Mouse (Mus musculus) intestine, postnatal 0 days (tissue): ENCODE results near the gene Top2a. TPM values are rescaled to one million over a fixed set of nuclear protein-coding genes. Genes with fewer than 3 reads are reported as not detected.

Source experiments
- ATAC-seq: fragments of 200-750 bp; cut with Nextera tagmentation; 2 replicates; pipeline ENCODE4 v1.8.0; 2017; ENCODE audit warnings: mild to moderate bottlenecking, moderate TSS enrichment, moderate library complexity
- H3K27ac ChIP-seq: fragments of 300-500 bp; sonication (generic); 2 replicates; pipeline ENCODE4 v1.5.1; 2014; ENCODE audit warnings: mild to moderate bottlenecking, low read depth, low read length, moderate library complexity
- H3K27me3 ChIP-seq: fragments of 300-500 bp; sonication (generic); replicated peaks from 2 replicates; pipeline ENCODE4 v1.6.1; 2014; ENCODE audit warnings: low read length, mixed read lengths; ENCODE audit not compliant: control insufficient read depth, insufficient read depth
- H3K36me3 ChIP-seq: fragments of 300-500 bp; sonication (generic); 2 replicates; pipeline ENCODE4 v1.6.1; 2014; ENCODE audit warnings: mild to moderate bottlenecking, moderate library complexity; ENCODE audit not compliant: control insufficient read depth, insufficient read depth
- H3K4me1 ChIP-seq: fragments of 300-500 bp; sonication (generic); replicated peaks from 2 replicates; pipeline ENCODE4 v1.6.1; 2014; ENCODE audit warnings: antibody characterized with exemption, low read length, mixed read lengths; ENCODE audit not compliant: control insufficient read depth, insufficient read depth
- H3K4me2 ChIP-seq: fragments of 300-500 bp; sonication (generic); replicated peaks from 2 replicates; pipeline ENCODE4 v1.6.1; 2014; ENCODE audit warnings: low read depth, mild to moderate bottlenecking, moderate library complexity
- H3K4me3 ChIP-seq: fragments of 300-500 bp; sonication (generic); 2 replicates; pipeline ENCODE4 v1.5.1; 2014; ENCODE audit warnings: low read depth, low read length
- H3K9ac ChIP-seq: fragments of 300-500 bp; sonication (generic); 2 replicates; pipeline ENCODE4 v1.6.1; 2014; ENCODE audit warnings: mild to moderate bottlenecking, low read depth, low read length
- H3K9me3 ChIP-seq: fragments of 300-500 bp; sonication (generic); 2 replicates; pipeline ENCODE4 v1.6.1; 2016; ENCODE audit warnings: mixed run types; ENCODE audit not compliant: control insufficient read depth
- CTCF ChIP-seq: sonication (generic); IDR thresholded peaks from 2 replicates; pipeline ENCODE4 v1.5.1; 2016; ENCODE audit warnings: low read depth, mild to moderate bottlenecking, control low read depth, antibody characterized with exemption, moderate library complexity
- WGBS: fragments of 180-500 bp; shearing (Covaris S2); extraction: QIAGEN DNeasy Blood & Tissue Kit; methylation state at CpG from one replicate; pipeline ENCODE4 v1.1.7; 2014; 5-methylcytosine and 5-hydroxymethylcytosine counted together
- polyA plus RNA-seq: library from polyadenylated mRNA; unstranded; fragments of >200 nt; fragmentation: Nextera tagmentation; extraction: Ambion mirVana; gene quantifications from 2 replicates; pipeline ENCODE4 v1.2.1, GENCODE M21; 2015

Gene Top2a
- polyA plus RNA-seq, result 40.9 and 41.8 TPM in 2 replicates

DNA sequence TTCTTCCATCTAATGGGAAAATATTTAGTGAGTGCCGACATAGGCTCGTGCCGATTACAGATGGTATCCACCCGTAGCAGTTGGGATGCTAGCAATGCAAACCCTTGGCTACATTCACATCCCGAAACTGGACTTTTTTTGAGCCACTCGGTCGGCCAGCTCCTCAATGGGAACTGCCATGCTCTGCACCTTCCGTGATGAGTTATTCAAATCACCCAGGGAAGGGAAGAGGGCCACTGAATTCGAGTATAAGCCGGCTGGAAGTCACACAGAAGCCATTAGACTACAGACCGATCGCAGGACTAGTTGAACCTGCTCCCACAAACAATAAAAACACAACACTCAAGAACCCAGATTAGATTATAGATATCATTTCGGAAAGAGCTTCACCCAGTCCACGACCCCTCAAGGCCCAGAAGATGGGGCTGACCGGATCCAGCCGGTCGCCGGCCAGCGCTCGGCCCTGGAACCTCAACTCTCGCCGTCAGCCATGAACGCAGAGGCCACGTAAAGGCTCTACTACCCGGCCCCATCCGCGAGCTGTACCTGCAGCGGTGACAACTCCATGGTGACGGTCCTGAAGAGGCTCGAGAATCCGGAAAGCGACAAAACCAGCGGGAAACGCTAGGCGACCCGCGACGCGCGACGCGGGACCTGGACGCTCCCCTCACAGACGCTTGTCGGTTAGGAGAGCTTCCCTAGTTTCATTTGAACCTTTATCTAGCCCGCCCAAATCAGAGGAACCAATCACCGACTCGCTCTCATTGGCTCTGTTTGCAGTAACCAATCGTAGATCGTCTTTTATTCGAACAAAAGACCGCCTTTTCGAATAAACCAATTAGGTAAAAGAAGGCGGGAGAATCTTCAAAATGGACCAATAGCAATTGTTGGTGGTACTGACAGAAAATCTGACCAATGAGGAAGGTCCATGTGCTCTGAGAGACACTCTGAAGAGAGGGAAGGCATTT lies at the start of gene Top2a:
TSS of gene Top2a (minus strand) at position 690 of the 968 bp plus-strand sequence.
- H3K4me2 ChIP-seq, result peak within 1 kb of the TSS; percentile 72
- peak; percentile 94 for ATAC-seq
- H3K9me3 ChIP-seq, result no peaks in the 10 kb centered on the region
- peak within 1 kb of the TSS; percentile 63 for H3K9ac ChIP-seq
- H3K4me1 ChIP-seq, result no peaks in the 10 kb centered on the region
- no peak for TF ChIP-seq CTCF
- peak within 1 kb of the TSS; percentile 71 for H3K4me3 ChIP-seq
- 0 out of 2 replicates have a peak within 1 kb of the TSS, but pooled peaks have one; percentile 5 for H3K27ac ChIP-seq
- H3K27me3 ChIP-seq, result no peaks in the 10 kb centered on the region
- under 1% methylated on average over 54 of the region's 54 CpGs for WGBS
- peaks cover 5% of the 10 kb centered on the region; the same call in 1 of the 2 replicates for H3K36me3 ChIP-seq

DNA sequence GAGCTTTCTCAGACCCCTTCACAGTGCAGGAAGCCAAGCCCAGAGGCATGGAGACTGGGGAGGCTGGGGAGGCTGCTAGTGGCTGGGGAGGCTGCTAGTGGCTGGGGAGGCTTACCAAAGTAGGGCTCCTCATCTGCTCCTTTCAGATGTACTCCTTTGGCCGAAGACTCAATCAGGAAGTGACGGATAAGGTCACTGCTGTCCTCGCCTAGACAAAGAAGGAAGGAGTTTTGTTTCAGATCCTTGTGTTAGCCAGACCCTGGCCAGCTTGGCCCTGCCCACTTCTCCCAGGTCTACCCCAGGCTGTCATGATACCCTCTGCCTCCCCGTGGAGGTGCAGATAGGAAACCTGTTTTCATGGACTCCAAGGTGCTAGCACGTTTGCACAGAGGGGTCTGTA lies 49.8 kb upstream of the Top2a start:
- no peak for TF ChIP-seq CTCF
- H3K4me3 ChIP-seq, result no peak overlapping the region
- H3K9me3 ChIP-seq, result no peaks in the 10 kb centered on the region
- H3K9ac ChIP-seq, result no peak overlapping the region
- 44% methylated on average over 5 of the region's 5 CpGs for WGBS
- H3K36me3 ChIP-seq, result no peaks in the 10 kb centered on the region
- H3K27ac ChIP-seq, result no peak overlapping the region
- H3K4me2 ChIP-seq, result no peak overlapping the region
- H3K4me1 ChIP-seq, result no peaks in the 10 kb centered on the region
- H3K27me3 ChIP-seq, result no peaks in the 10 kb centered on the region
- ATAC-seq, result no peak

DNA sequence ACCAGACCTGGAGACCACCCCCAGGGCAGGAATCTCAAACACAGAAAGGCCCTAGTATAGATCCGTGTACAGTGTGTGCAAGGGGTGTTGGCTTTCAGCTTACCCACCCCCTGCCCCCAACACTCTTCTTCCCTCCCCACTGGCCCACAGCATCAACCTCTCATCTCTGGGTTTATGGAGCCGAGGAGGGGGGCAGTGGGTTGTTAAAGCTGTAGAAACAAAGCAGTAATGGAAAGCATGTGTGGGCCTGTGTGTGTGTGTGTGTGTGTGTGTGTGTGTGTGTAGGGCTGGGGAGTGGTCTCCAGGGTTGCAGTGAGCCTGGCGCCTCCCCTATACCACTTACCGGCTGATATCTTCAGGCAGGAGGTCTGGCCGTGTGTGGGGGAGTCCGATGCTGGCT lies 47.9 kb upstream of the Top2a start:
- H3K9ac ChIP-seq, result no peak overlapping the region
- no peak for ATAC-seq
- no peaks in the 10 kb centered on the region for H3K27me3 ChIP-seq
- no peaks in the 10 kb centered on the region for H3K36me3 ChIP-seq
- no peak for TF ChIP-seq CTCF
- H3K4me2 ChIP-seq, result no peak overlapping the region
- no peak overlapping the region for H3K27ac ChIP-seq
- H3K4me3 ChIP-seq, result no peak overlapping the region
- H3K4me1 ChIP-seq, result no peaks in the 10 kb centered on the region
- H3K9me3 ChIP-seq, result no peaks in the 10 kb centered on the region
- 33% methylated on average over 6 of the region's 6 CpGs for WGBS

DNA sequence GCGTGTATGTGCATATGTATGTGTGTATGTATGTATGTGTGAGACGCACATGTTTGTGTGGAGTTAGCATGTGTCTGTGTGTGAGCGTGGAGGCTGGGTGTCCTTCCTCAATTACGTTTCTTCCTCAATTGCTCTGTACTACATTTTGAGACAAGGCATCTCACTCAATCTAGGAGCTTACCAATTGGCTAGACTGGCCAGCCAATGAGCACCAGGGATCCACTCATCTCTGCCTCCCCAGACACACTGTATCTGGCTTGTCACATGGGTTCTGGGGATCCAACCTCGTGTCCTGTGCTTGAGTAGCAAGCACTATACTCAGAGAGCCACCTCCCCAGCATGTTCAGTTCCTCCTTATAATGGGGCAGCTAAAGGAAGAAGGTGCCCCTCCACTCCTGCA lies 44.5 kb upstream of the Top2a start:
- no peak for ATAC-seq
- 86% methylated on average over 5 of the region's 5 CpGs for WGBS
- no peak overlapping the region for H3K27ac ChIP-seq

DNA sequence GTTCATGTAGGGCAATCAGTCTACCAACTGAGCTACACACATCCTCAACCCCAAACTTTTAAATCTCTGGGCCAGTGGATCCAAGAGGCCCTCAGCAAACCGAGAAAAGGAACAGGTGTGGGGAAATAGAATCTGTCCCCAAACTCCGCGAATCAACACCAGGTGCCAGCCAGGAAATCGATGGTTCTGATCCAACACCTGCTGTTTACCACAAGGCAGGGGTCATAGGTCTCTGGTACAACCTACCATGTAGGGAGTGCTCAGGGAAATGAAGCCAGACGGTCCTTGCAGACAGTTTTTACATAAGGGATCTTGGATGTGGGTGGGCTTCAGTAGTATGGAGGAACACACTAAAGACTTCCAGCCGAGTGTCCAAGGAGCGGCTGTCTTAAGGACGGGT lies 43.6 kb upstream of the Top2a start:
- WGBS, result 86% methylated on average over 8 of the region's 8 CpGs
- Histone ChIP-seq H3K4me1 (peaks cover 3% of the 10 kb centered on the region; the same call in 1 of the 2 replicates), H3K4me3 (no peak overlapping the region), H3K9ac (no peak overlapping the region), H3K36me3 (no peaks in the 10 kb centered on the region), H3K4me2 (no peak overlapping the region), H3K27me3 (no peaks in the 10 kb centered on the region), H3K27ac (no peak overlapping the region), H3K9me3 (no peaks in the 10 kb centered on the region)
- TF ChIP-seq CTCF, result no peak
- no peak for ATAC-seq

More for the DNA sequence above, 44.5 kb upstream of the Top2a start:
- no peak overlapping the region for H3K9ac ChIP-seq
- no peak overlapping the region for H3K4me3 ChIP-seq
- H3K4me1 ChIP-seq, result peaks cover 3% of the 10 kb centered on the region; the same call in 1 of the 2 replicates
- no peaks in the 10 kb centered on the region for H3K9me3 ChIP-seq
- no peaks in the 10 kb centered on the region for H3K36me3 ChIP-seq
- no peak for TF ChIP-seq CTCF
- no peak overlapping the region for H3K4me2 ChIP-seq
- H3K27me3 ChIP-seq, result no peaks in the 10 kb centered on the region

GRCm38 (mm10) chr11:99065979-99066378 lies 42.0 kb upstream of the Top2a start:
- peak; percentile 100 for TF ChIP-seq CTCF
- H3K4me2 ChIP-seq, result no peak overlapping the region
- H3K27ac ChIP-seq, result no peak overlapping the region
- peak; percentile 55 for ATAC-seq
- H3K9ac ChIP-seq, result no peak overlapping the region
- H3K9me3 ChIP-seq, result no peaks in the 10 kb centered on the region
- H3K4me3 ChIP-seq, result no peak overlapping the region
- 34% methylated on average over 2 of the region's 2 CpGs for WGBS
- H3K36me3 ChIP-seq, result no peaks in the 10 kb centered on the region
- H3K4me1 ChIP-seq, result peaks cover 3% of the 10 kb centered on the region; the same call in 1 of the 2 replicates
- H3K27me3 ChIP-seq, result no peaks in the 10 kb centered on the region
